Mouse (Mus musculus) brain, embryonic 14.5 days (tissue): ENCODE results near the gene AW549877. TPM values are rescaled to one million over a fixed set of nuclear protein-coding genes. Genes with fewer than 3 reads are reported as not detected.

Experiments
- DNase-seq: peaks from one replicate; pipeline ENCODE4 v3.0.0-alpha.2; 2011; ENCODE audit warnings: low read depth
- CTCF ChIP-seq: fragments of 200-500 bp; IDR thresholded peaks from 2 replicates; pipeline ENCODE4 v1.5.1; 2012; ENCODE audit warnings: inconsistent platforms, mild to moderate bottlenecking, moderate library complexity, borderline replicate concordance; ENCODE audit not compliant: insufficient read depth, insufficient read length; ENCODE audit errors: extremely low read depth
- POLR2A ChIP-seq: fragments of 200-500 bp; IDR thresholded peaks from 2 replicates; pipeline ENCODE4 v1.6.1; 2012; ENCODE audit warnings: mild to moderate bottlenecking, inconsistent platforms, borderline replicate concordance; ENCODE audit not compliant: poor library complexity, insufficient read depth, insufficient read length, severe bottlenecking; ENCODE audit errors: extremely low read depth
- polyA plus RNA-seq: library from polyadenylated mRNA; depleted of rRNA; stranded (reverse); fragments of >200 nt; gene quantifications from 2 replicates; pipeline ENCODE4 v1.2.3, GENCODE M21; 2012; rRNA removed

Gene AW549877
- polyA plus RNA-seq, 1 experiment: 55.6 TPM

GRCm38 (mm10) chr15:3979061-3979848 lies 16.3 kb downstream of the AW549877 start, which contains the start of gene Fbxo4:
Gene Fbxo4 (minus strand): TSS chr15:3979573.
- TF ChIP-seq POLR2A: peak; percentile 61
- TF ChIP-seq CTCF: no peak

GRCm38 (mm10) chr15:3978279-3978678 lies 17.3 kb downstream of the AW549877 start:
- DNase-seq: no peak
- TF ChIP-seq POLR2A (no peak), CTCF (no peak)

More at GRCm38 (mm10) chr15:3979061-3979848, 16.3 kb downstream of the AW549877 start, which contains the start of gene Fbxo4:
- peak; percentile 74 for DNase-seq

- no peak for TF ChIP-seq POLR2A
- no peak for TF ChIP-seq CTCF
These were observed 22.2 kb downstream of the AW549877 start for GRCm38 (mm10) chr15:3973300-3973699.

GRCm38 (mm10) chr15:3970193-3970592 lies 25.4 kb downstream of the AW549877 start:
- TF ChIP-seq POLR2A: no peak
- TF ChIP-seq CTCF: no peak
- DNase-seq: no peak

More at GRCm38 (mm10) chr15:3973300-3973699, 22.2 kb downstream of the AW549877 start:
- no peak for DNase-seq

GRCm38 (mm10) chr15:3969743-3970142 lies 25.8 kb downstream of the AW549877 start:
- no peak for DNase-seq
- no peak for TF ChIP-seq POLR2A
- no peak for TF ChIP-seq CTCF

GRCm38 (mm10) chr15:3962251-3962650 lies 33.3 kb downstream of the AW549877 start:
- TF ChIP-seq POLR2A: no peak
- no peak for TF ChIP-seq CTCF
- no peak for DNase-seq

- DNase-seq: no peak
- TF ChIP-seq POLR2A (no peak), CTCF (no peak)
These were observed 35.5 kb downstream of the AW549877 start for GRCm38 (mm10) chr15:3960094-3960493.

- TF ChIP-seq POLR2A (no peak), CTCF (peak; percentile 59; the same call in 1 of the 2 replicates)
- peak; percentile 70 for DNase-seq
These were observed 37.6 kb downstream of the AW549877 start for GRCm38 (mm10) chr15:3957982-3958381.

GRCm38 (mm10) chr15:3954971-3955370 lies 40.6 kb downstream of the AW549877 start:
- TF ChIP-seq POLR2A: no peak
- TF ChIP-seq CTCF: no peak
- DNase-seq: peak; percentile 30

- DNase-seq: no peak
- TF ChIP-seq CTCF (no peak), POLR2A (no peak)
These were observed 57.4 kb downstream of the AW549877 start for GRCm38 (mm10) chr15:3938132-3938531.

- DNase-seq: no peak
- TF ChIP-seq POLR2A (no peak), CTCF (no peak)
These were observed 59.5 kb downstream of the AW549877 start for GRCm38 (mm10) chr15:3936056-3936455.

- DNase-seq: no peak
- TF ChIP-seq CTCF (no peak), POLR2A (no peak)
These were observed 62.1 kb downstream of the AW549877 start for GRCm38 (mm10) chr15:3933466-3933865.

Other genes with a start within 250 kb of the AW549877 start
- 8.0 and 8.3 TPM in 2 replicates for gene Fbxo4, start 16.2 kb downstream of the AW549877 start, polyA plus RNA-seq
- gene Oxct1, start 30.6 kb upstream of the AW549877 start, polyA plus RNA-seq: 68.2 and 92.5 TPM in 2 replicates